Mouse (Mus musculus) forebrain, postnatal 0 days (tissue): ENCODE measurements around the gene Runx2. TPM values are rescaled to one million over a fixed set of nuclear protein-coding genes. Genes with fewer than 3 reads are reported as not detected.

Source experiments
- ATAC-seq: fragments of 200-750 bp; cut with Nextera tagmentation; 2 replicates; pipeline ENCODE4 v1.8.0; 2017; ENCODE audit warnings: mild to moderate bottlenecking, moderate library complexity
- DNase-seq: peaks from one replicate; pipeline ENCODE4 v3.0.0-alpha.2; 2015
- H3K27ac ChIP-seq: fragments of 300-500 bp; sonication (generic); 2 replicates; pipeline ENCODE4 v1.5.1; 2014; ENCODE audit warnings: low read depth, mild to moderate bottlenecking, antibody characterized with exemption, low read length, moderate library complexity, mixed read lengths
- H3K27me3 ChIP-seq: fragments of 300-500 bp; sonication (generic); 2 replicates; pipeline ENCODE4 v1.6.1; 2014; ENCODE audit warnings: mild to moderate bottlenecking, low read length, mixed read lengths; ENCODE audit not compliant: insufficient read depth
- H3K36me3 ChIP-seq: fragments of 300-500 bp; sonication (generic); 2 replicates; pipeline ENCODE4 v1.6.1; 2014; ENCODE audit warnings: mild to moderate bottlenecking, moderate library complexity; ENCODE audit not compliant: insufficient read depth
- H3K4me1 ChIP-seq: fragments of 300-500 bp; sonication (generic); 2 replicates; pipeline ENCODE4 v1.6.1; 2014; ENCODE audit warnings: antibody characterized with exemption; ENCODE audit not compliant: insufficient read depth
- H3K4me2 ChIP-seq: fragments of 300-500 bp; sonication (generic); 2 replicates; pipeline ENCODE4 v1.6.1; 2014; ENCODE audit warnings: low read depth, mild to moderate bottlenecking, moderate library complexity
- H3K4me3 ChIP-seq: fragments of 300-500 bp; sonication (generic); 2 replicates; pipeline ENCODE4 v1.5.1; 2014; ENCODE audit warnings: low read depth, low read length, mixed read lengths
- H3K9ac ChIP-seq: fragments of 300-500 bp; sonication (generic); 2 replicates; pipeline ENCODE4 v1.6.1; 2014; ENCODE audit warnings: mild to moderate bottlenecking
- H3K9me3 ChIP-seq: fragments of 300-500 bp; sonication (generic); 2 replicates; pipeline ENCODE4 v1.6.1; 2016; ENCODE audit warnings: low read length
- CTCF ChIP-seq: sonication (generic); IDR thresholded peaks from 2 replicates; pipeline ENCODE4 v1.5.1; 2016; ENCODE audit warnings: antibody characterized with exemption, control low read depth, low read depth
- WGBS: fragments of 180-500 bp; shearing (Covaris S2); extraction: QIAGEN DNeasy Blood & Tissue Kit; methylation state at CpG from one replicate; pipeline ENCODE4 v1.1.7; 2014; 5-methylcytosine and 5-hydroxymethylcytosine counted together
- polyA plus RNA-seq: library from polyadenylated mRNA; unstranded; fragments of >200 nt; fragmentation: Nextera tagmentation; extraction: Ambion mirVana; gene quantifications from 2 replicates; pipeline ENCODE4 v1.2.1, GENCODE M21; 2015
- total RNA-seq: library from RNA; depleted of rRNA; stranded (reverse); fragments of >200 nt; gene quantifications from 2 replicates; pipeline ENCODE4 v1.2.3, GENCODE M21; 2014

Gene Runx2
- total and polyA plus RNA-seq, 2 experiments from 2014 or later, result 0.77 to 5.7 TPM

DNA sequence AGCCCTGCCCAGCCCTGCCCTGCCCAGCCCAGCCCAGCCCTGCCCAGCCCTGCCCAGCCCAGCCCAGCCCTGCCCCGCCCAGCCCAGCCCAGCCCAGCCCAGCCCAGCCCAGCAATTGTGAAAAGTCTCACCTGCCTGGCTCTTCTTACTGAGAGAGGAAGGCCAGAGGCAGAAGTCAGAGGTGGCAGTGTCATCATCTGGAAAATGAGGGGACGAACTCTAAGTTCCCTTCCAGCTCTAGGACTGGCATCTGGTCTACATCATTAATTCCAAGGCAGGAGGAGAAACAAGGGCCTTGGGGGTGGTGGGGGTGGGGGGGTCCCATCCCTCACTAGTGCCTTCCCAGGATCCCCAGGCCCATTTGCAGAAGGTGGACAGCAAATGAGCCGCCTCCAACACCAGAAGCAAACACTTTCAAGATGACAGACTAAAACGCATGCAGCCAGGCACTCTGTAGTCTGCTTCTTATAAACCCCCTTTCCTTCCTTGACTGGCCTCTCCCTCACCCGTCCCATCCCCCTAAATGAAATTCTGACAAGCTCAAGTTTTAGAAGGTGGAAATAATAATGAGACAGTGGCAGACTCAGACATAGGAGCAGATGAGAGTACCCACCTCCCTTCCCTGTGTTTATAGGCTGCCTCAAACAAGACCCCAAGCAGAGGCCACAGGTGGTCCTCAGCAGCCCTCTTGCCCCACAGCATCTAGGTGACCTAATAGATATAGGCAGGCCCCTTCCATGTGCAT lies 204.5 kb downstream of the Runx2 start:
- no peaks in the 10 kb centered on the region for H3K9me3 ChIP-seq
- H3K9ac ChIP-seq, result no peak overlapping the region
- H3K4me2 ChIP-seq, result no peak overlapping the region
- no peaks in the 10 kb centered on the region for H3K36me3 ChIP-seq
- WGBS, result 77% methylated on average over 5 of the region's 5 CpGs
- 0 out of 2 replicates have a peak, but pooled peaks cover 6% of the 10 kb centered on the region for H3K4me1 ChIP-seq
- TF ChIP-seq CTCF, result no peak
- ATAC-seq, result no peak
- no peak overlapping the region for H3K27ac ChIP-seq
- DNase-seq, result no peak
- H3K4me3 ChIP-seq, result no peak overlapping the region
- no peaks in the 10 kb centered on the region for H3K27me3 ChIP-seq

DNA sequence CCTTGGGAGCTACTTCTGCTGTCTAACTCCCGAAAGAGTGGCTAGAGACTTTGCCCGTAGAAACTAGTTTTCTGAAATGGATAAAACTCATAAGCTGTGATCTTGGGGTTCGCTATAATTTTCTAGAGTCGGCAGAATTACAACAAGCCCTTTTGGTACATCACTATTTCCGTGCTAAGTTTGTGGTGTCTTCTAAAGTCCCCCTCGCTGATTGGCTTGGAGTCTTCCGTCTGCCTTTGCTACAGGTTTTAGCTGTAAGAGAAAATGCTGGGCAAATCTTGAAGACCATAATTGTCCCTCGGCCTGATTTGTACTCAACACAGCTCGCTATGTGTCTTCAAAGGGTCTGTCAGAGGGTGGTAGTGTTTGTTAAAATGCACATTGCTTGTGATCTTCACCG lies 205.2 kb downstream of the Runx2 start:
- Histone ChIP-seq H3K27me3 (no peaks in the 10 kb centered on the region), H3K27ac (no peak overlapping the region), H3K4me2 (no peak overlapping the region), H3K9me3 (no peaks in the 10 kb centered on the region), H3K9ac (no peak overlapping the region), H3K4me1 (0 out of 2 replicates have a peak, but pooled peaks cover 6% of the 10 kb centered on the region), H3K4me3 (no peak overlapping the region), H3K36me3 (no peaks in the 10 kb centered on the region)
- no peak for TF ChIP-seq CTCF
- no peak for DNase-seq
- 88% methylated on average over 10 of the region's 10 CpGs for WGBS
- ATAC-seq, result no peak

GRCm38 (mm10) chr17:44608907-44609306 lies 205.7 kb downstream of the Runx2 start:
- H3K36me3 ChIP-seq, result no peaks in the 10 kb centered on the region
- H3K27ac ChIP-seq, result no peak overlapping the region
- DNase-seq (no peak), ATAC-seq (no peak)
- H3K4me3 ChIP-seq, result no peak overlapping the region
- 0 out of 2 replicates have a peak, but pooled peaks cover 3% of the 10 kb centered on the region for H3K4me1 ChIP-seq
- no peaks in the 10 kb centered on the region for H3K27me3 ChIP-seq
- WGBS, result 91% methylated on average over 4 of the region's 4 CpGs
- TF ChIP-seq CTCF, result no peak
- no peak overlapping the region for H3K9ac ChIP-seq
- no peaks in the 10 kb centered on the region for H3K9me3 ChIP-seq
- no peak overlapping the region for H3K4me2 ChIP-seq

GRCm38 (mm10) chr17:44607383-44607782 lies 207.2 kb downstream of the Runx2 start:
- Histone ChIP-seq H3K4me3 (no peak overlapping the region), H3K9me3 (no peaks in the 10 kb centered on the region), H3K36me3 (no peaks in the 10 kb centered on the region), H3K4me2 (no peak overlapping the region), H3K4me1 (no peaks in the 10 kb centered on the region), H3K27me3 (no peaks in the 10 kb centered on the region), H3K27ac (no peak overlapping the region), H3K9ac (no peak overlapping the region)
- WGBS, result 94% methylated on average over 8 of the region's 8 CpGs
- no peak for ATAC-seq
- no peak for DNase-seq
- no peak for TF ChIP-seq CTCF

- Histone ChIP-seq H3K9me3 (no peaks in the 10 kb centered on the region), H3K27ac (no peak overlapping the region), H3K4me2 (no peak overlapping the region), H3K9ac (no peak overlapping the region), H3K27me3 (no peaks in the 10 kb centered on the region), H3K4me3 (no peak overlapping the region), H3K36me3 (no peaks in the 10 kb centered on the region), H3K4me1 (no peaks in the 10 kb centered on the region)
- DNase-seq (no peak), ATAC-seq (no peak)
- WGBS, result 94% methylated on average over 7 of the region's 7 CpGs
- no peak for TF ChIP-seq CTCF
Observed at GRCm38 (mm10) chr17:44606245-44606644, 208.4 kb downstream of the Runx2 start.

DNA sequence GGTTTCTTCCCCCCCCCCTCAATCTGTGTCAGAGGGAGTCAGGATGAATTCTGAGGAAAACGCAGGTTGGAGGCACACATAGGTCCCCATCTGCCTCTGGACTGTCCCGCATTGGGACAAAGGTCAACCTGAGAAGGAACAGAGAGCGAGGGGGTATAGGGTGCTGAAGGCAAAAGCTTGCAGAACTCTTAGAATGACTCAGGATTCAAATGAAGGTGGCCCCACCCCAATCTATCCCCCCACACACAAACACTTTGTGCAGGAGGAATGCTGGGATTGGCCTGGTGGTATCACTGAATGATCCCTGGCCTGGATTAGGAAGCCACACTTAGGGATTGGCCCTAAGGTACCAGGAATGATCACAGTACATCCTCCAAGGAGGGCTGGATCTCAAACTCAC lies 208.8 kb downstream of the Runx2 start:
- Histone ChIP-seq H3K36me3 (no peaks in the 10 kb centered on the region), H3K4me1 (no peaks in the 10 kb centered on the region), H3K27ac (no peak overlapping the region), H3K4me3 (no peak overlapping the region), H3K27me3 (no peaks in the 10 kb centered on the region), H3K4me2 (no peak overlapping the region), H3K9me3 (no peaks in the 10 kb centered on the region), H3K9ac (no peak overlapping the region)
- no peak for ATAC-seq
- no peak for DNase-seq
- no peak for TF ChIP-seq CTCF
- WGBS, result 90% methylated on average over 3 of the region's 3 CpGs

DNA sequence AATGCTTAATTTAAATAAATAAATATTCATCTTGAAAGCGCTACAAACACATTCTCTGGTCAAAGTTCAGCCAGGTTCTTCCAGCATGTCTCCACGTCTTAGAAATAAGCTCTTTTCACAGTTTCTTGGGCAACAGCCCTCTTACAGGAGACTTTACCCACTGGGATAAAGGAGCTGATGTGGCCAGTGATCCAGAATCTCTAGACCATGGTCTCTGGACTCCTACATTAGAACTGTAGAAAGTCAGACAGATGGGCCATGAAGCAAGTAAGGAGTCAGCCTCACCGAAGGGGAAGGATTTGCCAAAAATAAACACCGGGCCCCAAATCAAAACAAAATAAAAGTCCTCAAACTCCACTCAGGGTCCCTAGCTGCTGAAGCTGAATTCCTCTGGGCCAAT lies 211.4 kb downstream of the Runx2 start:
- Histone ChIP-seq H3K4me3 (no peak overlapping the region), H3K4me2 (no peak overlapping the region), H3K36me3 (no peaks in the 10 kb centered on the region), H3K27ac (no peak overlapping the region), H3K9me3 (no peaks in the 10 kb centered on the region), H3K9ac (no peak overlapping the region), H3K4me1 (no peaks in the 10 kb centered on the region), H3K27me3 (no peaks in the 10 kb centered on the region)
- WGBS, result 65% methylated on average over 4 of the region's 4 CpGs
- no peak for DNase-seq
- TF ChIP-seq CTCF, result no peak
- ATAC-seq, result no peak
